Mouse (Mus musculus) midbrain, embryonic 16.5 days (tissue): ENCODE results near the gene Ralgapb. TPM values are rescaled to one million over a fixed set of nuclear protein-coding genes. Genes with fewer than 3 reads are reported as not detected.

Experiments used
- ATAC-seq: fragments of 200-750 bp; cut with Nextera tagmentation; 2 replicates; pipeline ENCODE4 v1.8.0; 2017; ENCODE audit warnings: moderate TSS enrichment
- H3K27ac ChIP-seq: fragments of 300-500 bp; sonication (generic); 2 replicates; pipeline ENCODE4 v1.5.1; 2014; ENCODE audit warnings: mild to moderate bottlenecking, low read length, mixed read lengths
- H3K27me3 ChIP-seq: fragments of 300-500 bp; sonication (generic); 2 replicates; pipeline ENCODE4 v1.6.1; 2014; ENCODE audit warnings: low read depth, low read length, mixed read lengths; ENCODE audit not compliant: control insufficient read depth, insufficient read depth
- H3K36me3 ChIP-seq: fragments of 300-500 bp; sonication (generic); 2 replicates; pipeline ENCODE4 v1.6.1; 2014; ENCODE audit warnings: mild to moderate bottlenecking, low read length, moderate library complexity, mixed read lengths; ENCODE audit not compliant: control insufficient read depth, insufficient read depth
- H3K4me1 ChIP-seq: fragments of 300-500 bp; sonication (generic); 2 replicates; pipeline ENCODE4 v1.6.1; 2014; ENCODE audit warnings: mild to moderate bottlenecking, low read length, mixed read lengths; ENCODE audit not compliant: control insufficient read depth, insufficient read depth
- H3K4me2 ChIP-seq: fragments of 300-500 bp; sonication (generic); 2 replicates; pipeline ENCODE4 v1.6.1; 2014; ENCODE audit warnings: mild to moderate bottlenecking, low read length, mixed read lengths
- H3K4me3 ChIP-seq: fragments of 300-500 bp; sonication (generic); 2 replicates; pipeline ENCODE4 v1.5.1; 2014; ENCODE audit warnings: low read depth, mild to moderate bottlenecking, low read length, moderate library complexity, mixed read lengths
- H3K9ac ChIP-seq: fragments of 300-500 bp; sonication (generic); 2 replicates; pipeline ENCODE4 v1.6.1; 2014; ENCODE audit warnings: low read depth, low read length, mixed read lengths
- H3K9me3 ChIP-seq: fragments of 300-500 bp; sonication (generic); replicated peaks from 2 replicates; pipeline ENCODE4 v1.6.1; 2014; ENCODE audit warnings: mild to moderate bottlenecking, low read length, mixed read lengths; ENCODE audit not compliant: control insufficient read depth, poor library complexity, severe bottlenecking
- WGBS: fragments of 180-500 bp; shearing (Covaris S2); extraction: QIAGEN DNeasy Blood & Tissue Kit; methylation state at CpG from one replicate; pipeline ENCODE4 v1.1.7; 2014; 5-methylcytosine and 5-hydroxymethylcytosine counted together
- polyA plus RNA-seq: library from polyadenylated mRNA; unstranded; fragments of >200 nt; fragmentation: Nextera tagmentation; extraction: Ambion mirVana; gene quantifications from 2 replicates; pipeline ENCODE4 v1.2.1, GENCODE M21; 2015

Ralgapb gene
- polyA plus RNA-seq, 1 experiment from 2014 or later: 19.9 TPM

- Histone ChIP-seq H3K4me3 (no peak overlapping the region), H3K27me3 (no peaks in the 10 kb centered on the region), H3K9ac (no peak overlapping the region), H3K4me2 (no peak overlapping the region), H3K36me3 (no peaks in the 10 kb centered on the region), H3K9me3 (no peaks in the 10 kb centered on the region), H3K4me1 (peaks cover 5% of the 10 kb centered on the region), H3K27ac (no peak overlapping the region)
- WGBS: 9% methylated on average over 5 of the region's 5 CpGs
- no peak for ATAC-seq
These were observed 39.5 kb upstream of the Ralgapb start for GRCm38 (mm10) chr2:158370173-158370550.

- no peaks in the 10 kb centered on the region for H3K36me3 ChIP-seq
- ATAC-seq: no peak
- no peak overlapping the region for H3K4me3 ChIP-seq
- no peaks in the 10 kb centered on the region for H3K9me3 ChIP-seq
- no peak overlapping the region for H3K9ac ChIP-seq
- no peak overlapping the region for H3K27ac ChIP-seq
- H3K4me1 ChIP-seq: peaks cover 10% of the 10 kb centered on the region
- no peak overlapping the region for H3K4me2 ChIP-seq
- 80% methylated on average over 5 of the region's 5 CpGs for WGBS
- no peaks in the 10 kb centered on the region for H3K27me3 ChIP-seq
These were observed 36.6 kb upstream of the Ralgapb start for GRCm38 (mm10) chr2:158373061-158373460.

- H3K9me3 ChIP-seq: no peaks in the 10 kb centered on the region
- no peak for ATAC-seq
These were observed 36.1 kb upstream of the Ralgapb start for GRCm38 (mm10) chr2:158373516-158373915.

GRCm38 (mm10) chr2:158375443-158376122, 34.1 kb upstream of the Ralgapb start, which contains the start of gene Snhg11:
TSS of gene Snhg11 (plus strand) at chr2:158375638.
- Histone ChIP-seq H3K4me2 (peak within 1 kb of the TSS; percentile 49), H3K4me1 (peaks cover 21% of the 10 kb centered on the region), H3K9me3 (no peaks in the 10 kb centered on the region), H3K4me3 (peak within 1 kb of the TSS; percentile 56), H3K27me3 (no peaks in the 10 kb centered on the region), H3K36me3 (no peaks in the 10 kb centered on the region), H3K27ac (peak within 1 kb of the TSS; percentile 94), H3K9ac (peak within 1 kb of the TSS; percentile 79)
- 1% methylated on average over 36 of the region's 36 CpGs for WGBS
- ATAC-seq: peak; percentile 86

More at GRCm38 (mm10) chr2:158373516-158373915, 36.1 kb upstream of the Ralgapb start:
- Histone ChIP-seq H3K27me3 (no peaks in the 10 kb centered on the region), H3K36me3 (no peaks in the 10 kb centered on the region), H3K4me1 (peaks cover 14% of the 10 kb centered on the region), H3K9ac (no peak overlapping the region), H3K4me3 (no peak overlapping the region), H3K27ac (no peak overlapping the region), H3K4me2 (no peak overlapping the region)
- 63% methylated on average over 7 of the region's 7 CpGs for WGBS

- Histone ChIP-seq H3K9ac (peak overlapping the region; percentile 79), H3K36me3 (peaks cover 4% of the 10 kb centered on the region), H3K4me2 (peak overlapping the region; percentile 49), H3K4me3 (peak overlapping the region; percentile 56), H3K4me1 (peaks cover 21% of the 10 kb centered on the region), H3K27ac (peak overlapping the region; percentile 94), H3K27me3 (no peaks in the 10 kb centered on the region), H3K9me3 (no peaks in the 10 kb centered on the region)
- 21% methylated on average over 12 of the region's 12 CpGs for WGBS
- ATAC-seq: peak; percentile 39
These were observed 33.4 kb upstream of the Ralgapb start for GRCm38 (mm10) chr2:158376123-158376687.

- H3K4me3 ChIP-seq: peak overlapping the region; percentile 56
- no peaks in the 10 kb centered on the region for H3K27me3 ChIP-seq
- peak overlapping the region; percentile 79 for H3K9ac ChIP-seq
- H3K4me1 ChIP-seq: peaks cover 21% of the 10 kb centered on the region
- no peak for ATAC-seq
- no peaks in the 10 kb centered on the region for H3K9me3 ChIP-seq
- 61% methylated on average over 7 of the region's 7 CpGs for WGBS
- peak overlapping the region; percentile 49 for H3K4me2 ChIP-seq
- peak overlapping the region; percentile 94 for H3K27ac ChIP-seq
- H3K36me3 ChIP-seq: peaks cover 6% of the 10 kb centered on the region
These were observed 32.9 kb upstream of the Ralgapb start for GRCm38 (mm10) chr2:158376798-158377197.

DNA sequence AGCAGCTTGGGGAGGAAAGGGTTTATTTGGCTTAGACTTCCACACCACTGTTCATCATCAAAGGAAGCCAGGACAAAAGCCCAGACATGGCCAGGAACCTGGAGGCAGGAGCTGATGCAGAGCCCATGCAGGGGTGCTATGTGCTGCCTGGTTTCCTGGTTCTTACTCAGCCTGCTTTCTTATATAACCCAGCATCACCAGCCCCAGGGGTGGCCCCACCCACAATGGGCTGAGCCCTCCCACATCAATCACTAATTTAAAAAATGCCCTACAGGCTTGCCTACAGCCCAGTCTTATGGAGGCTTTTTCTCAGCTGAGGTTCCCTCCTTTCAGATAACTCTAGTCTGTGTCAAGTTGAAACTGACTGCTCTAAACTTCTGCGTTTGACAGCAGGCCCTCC, 31.8 kb upstream of the Ralgapb start:
- no peak for ATAC-seq
- peak overlapping the region; percentile 56; the same call in 1 of the 2 replicates for H3K4me3 ChIP-seq
- H3K4me1 ChIP-seq: peaks cover 22% of the 10 kb centered on the region
- H3K27me3 ChIP-seq: no peaks in the 10 kb centered on the region
- 78% methylated on average over 1 of the region's 1 CpGs for WGBS
- H3K27ac ChIP-seq: no peak overlapping the region
- peak overlapping the region; percentile 49 for H3K4me2 ChIP-seq
- H3K9me3 ChIP-seq: no peaks in the 10 kb centered on the region
- H3K9ac ChIP-seq: no peak overlapping the region; the same call in 1 of the 2 replicates
- peaks cover 13% of the 10 kb centered on the region for H3K36me3 ChIP-seq

DNA sequence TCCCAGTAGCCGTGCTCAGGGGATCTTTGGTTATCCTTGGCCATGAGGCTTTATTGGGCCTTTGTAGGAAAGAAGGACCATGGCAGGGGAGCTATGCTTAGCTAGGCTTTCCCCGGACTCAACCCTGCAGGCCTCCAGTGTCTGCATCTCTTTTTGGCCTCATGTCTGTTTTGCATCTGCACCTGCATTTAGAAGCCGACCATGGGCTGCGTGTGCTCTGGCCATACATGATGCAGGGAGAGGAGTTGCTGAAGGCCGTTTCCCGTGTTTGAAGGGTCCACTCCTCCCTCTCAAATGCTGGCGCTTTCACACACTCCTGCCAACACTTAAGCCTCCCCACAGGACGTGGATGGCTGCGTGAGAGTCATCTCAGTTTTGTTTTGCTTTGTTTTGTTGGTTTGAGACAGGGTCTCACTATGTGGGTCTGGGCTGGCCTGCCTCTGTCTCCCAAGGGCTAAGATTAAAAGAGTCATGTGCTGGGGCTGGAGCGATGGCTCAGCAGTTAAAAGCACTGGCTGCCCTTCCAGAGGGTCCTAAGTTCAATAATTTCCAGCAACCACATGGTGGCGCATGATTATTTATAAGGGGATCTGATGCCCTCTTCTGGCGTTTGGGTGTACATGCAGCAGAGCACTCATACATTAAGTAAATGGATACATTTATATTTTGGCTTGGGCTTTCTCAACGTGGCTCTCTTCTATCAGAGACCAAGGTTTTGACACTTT, 30.1 kb upstream of the Ralgapb start:
- Histone ChIP-seq H3K4me2 (peak overlapping the region; percentile 26), H3K27ac (0 out of 2 replicates have a peak overlapping the region, but pooled peaks have one; percentile 42), H3K9ac (no peak overlapping the region), H3K4me1 (peaks cover 22% of the 10 kb centered on the region), H3K4me3 (no peak overlapping the region; the same call in 1 of the 2 replicates), H3K36me3 (peaks cover 13% of the 10 kb centered on the region), H3K27me3 (no peaks in the 10 kb centered on the region), H3K9me3 (no peaks in the 10 kb centered on the region)
- ATAC-seq: peak; percentile 37
- 41% methylated on average over 13 of the region's 13 CpGs for WGBS

DNA sequence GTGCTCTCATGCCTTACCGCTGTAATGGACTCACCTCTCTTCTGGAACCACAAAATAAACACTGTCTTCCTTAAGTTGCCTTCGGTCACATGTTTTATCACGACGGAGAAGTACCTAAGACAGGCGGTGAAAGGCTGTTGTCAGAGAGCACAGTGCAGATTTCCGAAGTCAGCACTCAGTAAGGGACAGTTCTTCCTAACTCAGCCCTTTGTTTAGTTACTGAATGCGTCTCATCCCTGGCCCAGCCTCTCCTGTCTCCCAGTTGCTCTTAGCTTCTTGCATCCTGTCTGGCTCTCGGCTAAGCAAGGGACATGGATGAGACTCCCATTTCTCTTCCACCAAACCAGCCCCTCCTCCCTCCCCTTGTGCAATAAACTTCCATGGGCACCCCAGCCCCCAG, 23.6 kb upstream of the Ralgapb start:
- H3K36me3 ChIP-seq: peaks cover 18% of the 10 kb centered on the region
- H3K27me3 ChIP-seq: no peaks in the 10 kb centered on the region
- peaks cover 2% of the 10 kb centered on the region; the same call in 1 of the 2 replicates for H3K4me1 ChIP-seq
- no peak overlapping the region for H3K27ac ChIP-seq
- ATAC-seq: no peak
- no peak overlapping the region for H3K4me2 ChIP-seq
- H3K9me3 ChIP-seq: no peaks in the 10 kb centered on the region
- H3K4me3 ChIP-seq: no peak overlapping the region
- 43% methylated on average over 8 of the region's 8 CpGs for WGBS
- H3K9ac ChIP-seq: no peak overlapping the region
